Mouse (Mus musculus): Measurements from ENCODE around the gene Rasal1. TPM values are rescaled to one million over a fixed set of nuclear protein-coding genes. Genes with fewer than 3 reads are reported as not detected.

Rasal1 gene
- total and polyA plus RNA-seq, 3 experiments, result 0.69 to 4.5 TPM; not detected in 1

- H3K4me1 ChIP-seq (ENCODE audit: control insufficient read depth in 1 of 2, insufficient read depth in 2 of 2, low read length in 2 of 2), result peaks cover 0 to 11% of the 10 kb centered on the region in 2 experiments; a peak in 2 of 4 replicates
Observed at GRCm38 (mm10) chr5:120628624-120629023, 20.0 kb upstream of the Rasal1 start.

GRCm38 (mm10) chr5:120631128-120631527 is 17.5 kb upstream of the Rasal1 start:
- H3K27me3 ChIP-seq (ENCODE audit: control insufficient read depth in 1 of 2, insufficient read depth in 2 of 2, low read length in 2 of 2), result no peaks in the 10 kb centered on the region
- no peak for DNase-seq (ENCODE audit: low read depth, low spot score)
- no peak overlapping the region for H3K4me3 ChIP-seq (ENCODE audit: control insufficient read depth in 1 of 2, insufficient read depth in 1 of 2, low read depth in 2 of 2, low read length in 2 of 2)
- no peaks in the 10 kb centered on the region for H3K9me3 ChIP-seq (replicated peaks; ENCODE audit: insufficient read depth, low read length)
- no peak overlapping the region for H3K9ac ChIP-seq (ENCODE audit: control insufficient read depth, low read depth, low read length, poor library complexity, severe bottlenecking)
- no peak for TF ChIP-seq CHD1 (IDR thresholded peaks at IDR 0.05; ENCODE audit: low read depth, low read length)
- TF ChIP-seq ELF1 (IDR thresholded peaks at IDR 0.05; ENCODE audit: low read depth, low read length), result no peak
- TF ChIP-seq HCFC1 (IDR thresholded peaks at IDR 0.05; ENCODE audit: low read depth, low read length), result no peak
- TF ChIP-seq MYB (IDR thresholded peaks at IDR 0.05; ENCODE audit: low read depth, low read length), result no peak
- TF ChIP-seq RAD21 (IDR thresholded peaks at IDR 0.05; ENCODE audit: low read depth, low read length), result no peak
- TF ChIP-seq POLR2AphosphoS5 (IDR thresholded peaks at IDR 0.05; ENCODE audit: borderline replicate concordance, low read depth, low read length), result no peak
- no peak for TF ChIP-seq MAFK (IDR thresholded peaks at IDR 0.05; ENCODE audit: borderline replicate concordance, low read depth, low read length)
- TF ChIP-seq CHD2 (IDR thresholded peaks at IDR 0.05; ENCODE audit: low read length), result no peak
- no peak for TF ChIP-seq MAX (IDR thresholded peaks at IDR 0.05; ENCODE audit: low read length)
- TF ChIP-seq ZNF384 (IDR thresholded peaks at IDR 0.05; ENCODE audit: low read depth, low read length), result no peak
- TF ChIP-seq POLR2A (IDR thresholded peaks at IDR 0.05; ENCODE audit: control insufficient read depth in 1 of 2, insufficient read depth in 1 of 2, low read depth in 1 of 2, low read length in 2 of 2, poor library complexity in 1 of 2), result no peak
- no peak for TF ChIP-seq MYC (IDR thresholded peaks at IDR 0.05; ENCODE audit: low read depth, low read length)
- TF ChIP-seq NELFE (IDR thresholded peaks at IDR 0.05; ENCODE audit: low read depth, low read length), result no peak
- no peak for TF ChIP-seq UBTF (IDR thresholded peaks at IDR 0.05; ENCODE audit: borderline replicate concordance, insufficient read depth, low read depth, low read length)
- no peak for TF ChIP-seq MXI1 (IDR thresholded peaks at IDR 0.05; ENCODE audit: low read depth, low read length)
- TF ChIP-seq EP300 (IDR thresholded peaks at IDR 0.05; ENCODE audit: low read depth in 1 of 2, low read length in 2 of 2), result no peak
- no peak for TF ChIP-seq ZC3H11A (IDR thresholded peaks at IDR 0.05; ENCODE audit: low read depth, low read length)
- no peak for TF ChIP-seq RCOR1 (IDR thresholded peaks at IDR 0.05; ENCODE audit: low read depth, low read length)
- no peak for TF ChIP-seq ETS1 (IDR thresholded peaks at IDR 0.05; ENCODE audit: low read depth, low read length)
- H3K27ac ChIP-seq (ENCODE audit: control insufficient read depth, low read depth, low read length), result no peak overlapping the region
- peaks cover 0 to 11% of the 10 kb centered on the region in 2 experiments; a peak in 2 of 4 replicates for H3K4me1 ChIP-seq (ENCODE audit: control insufficient read depth in 1 of 2, insufficient read depth in 2 of 2, low read length in 2 of 2)
- no peaks in the 10 kb centered on the region for H3K79me2 ChIP-seq (ENCODE audit: control insufficient read depth, insufficient read depth, low read length, poor library complexity)
- peaks cover under 1 to 8% of the 10 kb centered on the region in 2 experiments; a peak in 3 of 4 replicates for H3K36me3 ChIP-seq (ENCODE audit: control insufficient read depth in 1 of 2, insufficient read depth in 2 of 2, low read length in 2 of 2)

More at GRCm38 (mm10) chr5:120628624-120629023, 20.0 kb upstream of the Rasal1 start:
- peak; percentile 66 for DNase-seq (ENCODE audit: low read depth, low spot score)
- H3K9me3 ChIP-seq (replicated peaks; ENCODE audit: insufficient read depth, low read length), result no peaks in the 10 kb centered on the region
- no peaks in the 10 kb centered on the region for H3K27me3 ChIP-seq (ENCODE audit: control insufficient read depth in 1 of 2, insufficient read depth in 2 of 2, low read length in 2 of 2)
- H3K27ac ChIP-seq (ENCODE audit: control insufficient read depth, low read depth, low read length), result no peak overlapping the region
- no peak overlapping the region for H3K9ac ChIP-seq (ENCODE audit: control insufficient read depth, low read depth, low read length, poor library complexity, severe bottlenecking)
- H3K4me3 ChIP-seq (ENCODE audit: control insufficient read depth in 1 of 2, insufficient read depth in 1 of 2, low read depth in 2 of 2, low read length in 2 of 2), result no peak overlapping the region
- TF ChIP-seq CTCF (IDR thresholded peaks at IDR 0.05 in 2 of 3, conservative IDR thresholded peaks at IDR 0.05 in 1 of 3; ENCODE audit: control insufficient read depth in 1 of 3, insufficient read depth in 1 of 3, low read depth in 2 of 3, low read length in 3 of 3, poor library complexity in 1 of 3, severe bottlenecking in 1 of 3), result no peak
- TF ChIP-seq CHD1 (IDR thresholded peaks at IDR 0.05; ENCODE audit: low read depth, low read length), result no peak
- no peak for TF ChIP-seq GATA1 (IDR thresholded peaks at IDR 0.05; ENCODE audit: low read depth, low read length)
- no peak for TF ChIP-seq TCF12 (IDR thresholded peaks at IDR 0.05; ENCODE audit: low read depth, low read length)
- peaks cover 3 to 8% of the 10 kb centered on the region in 2 experiments for H3K36me3 ChIP-seq (ENCODE audit: control insufficient read depth in 1 of 2, insufficient read depth in 2 of 2, low read length in 2 of 2)
- H3K79me2 ChIP-seq (ENCODE audit: control insufficient read depth, insufficient read depth, low read length, poor library complexity), result no peaks in the 10 kb centered on the region

Measured in MEL (cell line).